Mouse (Mus musculus) retina, embryonic 14.5 days (tissue): ENCODE data around the gene Tmem176a.
"Not testable (repeated sequence)": the region's sequence is repeated elsewhere in the genome, so short reads cannot be mapped to it uniquely, and the experiment has no call there.

Experiments used
- DNase-seq: peaks from one replicate; pipeline ENCODE4 v3.0.0-alpha.2; 2015; ENCODE audit warnings: low spot score

The Tmem176a gene

DNA sequence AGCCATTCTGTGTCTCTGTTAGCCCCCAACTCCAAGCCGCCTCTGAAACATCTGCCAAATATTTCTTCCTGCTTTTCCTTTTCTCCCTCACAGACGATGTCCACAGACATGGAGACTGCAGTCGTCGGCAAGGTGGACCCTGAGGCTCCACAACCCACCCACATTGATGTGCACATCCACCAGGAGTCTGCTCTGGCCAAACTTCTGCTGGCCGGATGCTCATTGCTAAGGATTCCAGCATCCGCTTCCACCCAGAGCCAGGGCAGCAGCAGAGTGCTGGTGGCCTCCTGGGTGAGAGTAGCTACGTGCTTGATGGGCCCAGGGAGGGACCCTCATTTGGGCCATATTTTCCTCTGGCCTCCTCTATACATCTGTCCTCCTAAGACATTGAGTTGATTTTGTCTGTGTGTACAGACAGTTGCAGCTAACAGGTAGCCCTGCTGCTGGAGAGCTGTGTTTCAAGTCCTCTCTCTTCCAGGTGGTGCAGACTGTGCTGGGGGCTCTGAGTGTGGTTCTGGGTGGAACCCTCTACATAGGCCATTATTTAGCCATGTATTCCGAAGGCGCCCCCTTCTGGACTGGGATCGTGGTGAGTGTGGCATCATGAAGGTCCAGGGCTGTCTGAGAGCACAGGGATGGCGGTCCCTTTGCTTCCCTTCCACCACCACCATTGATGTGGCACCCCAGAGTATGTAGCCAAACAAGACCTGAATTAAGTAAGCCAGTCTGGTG, 1.6 kb downstream of the Tmem176a start:
- DNase-seq = peak; percentile 41

DNA sequence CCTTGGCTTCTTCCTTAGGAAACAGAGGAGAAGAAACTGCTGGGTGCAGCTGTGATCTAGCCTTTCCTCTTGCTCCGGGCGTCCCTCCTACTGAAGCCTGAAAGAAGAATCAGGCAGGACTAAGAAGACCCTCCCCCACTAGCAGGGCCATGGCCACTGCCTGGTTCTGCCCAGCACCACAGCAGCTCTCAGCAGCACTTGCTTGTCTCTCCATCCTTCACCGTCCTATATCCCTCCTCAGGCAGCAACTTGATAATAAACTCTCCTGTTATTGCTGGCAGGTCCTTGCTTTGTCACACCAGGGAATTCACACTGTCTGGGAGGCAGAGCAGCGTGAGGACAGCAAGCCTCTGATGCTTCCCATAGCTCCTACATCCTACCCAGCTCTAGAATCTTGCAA, 4.4 kb downstream of the Tmem176a start:
- DNase-seq = no peak

DNA sequence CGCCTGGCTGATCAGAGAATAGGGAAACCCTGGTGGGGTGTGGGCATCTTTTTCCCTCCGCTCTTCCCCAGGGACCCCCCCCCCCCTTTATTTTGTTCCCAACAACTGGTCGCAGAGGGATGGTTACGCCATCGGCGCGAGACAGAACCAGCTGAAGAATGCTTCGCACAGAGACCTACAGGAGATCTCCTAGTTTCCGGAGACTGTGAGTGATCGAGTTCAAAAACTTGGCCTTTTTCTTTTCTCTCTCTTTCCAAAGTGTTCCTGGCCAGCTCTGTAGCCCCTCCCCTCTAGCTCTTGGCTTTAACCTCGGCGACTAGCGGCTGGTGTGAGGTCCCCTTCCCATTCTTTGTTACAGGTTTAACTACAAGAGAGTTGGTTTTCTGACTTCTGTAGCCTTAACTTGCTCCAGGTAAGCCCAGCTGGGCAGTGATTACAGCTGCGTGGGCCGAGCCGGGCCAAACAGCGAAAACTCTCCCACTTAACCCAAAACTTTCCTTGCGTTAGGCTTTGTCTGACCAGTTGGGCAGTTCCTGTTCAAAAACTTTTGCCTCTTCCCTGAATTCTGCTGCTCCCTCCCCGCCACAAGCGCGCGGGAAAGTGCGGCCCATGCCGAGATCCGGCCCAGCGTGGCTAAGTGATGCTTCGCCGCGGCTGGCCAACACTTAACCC, 11.2 kb downstream of the Tmem176a start:
- DNase-seq = peak; percentile 68

GRCm38 (mm10) chr6:48854155-48854554, 13.4 kb downstream of the Tmem176a start:
- no peak for DNase-seq

DNA sequence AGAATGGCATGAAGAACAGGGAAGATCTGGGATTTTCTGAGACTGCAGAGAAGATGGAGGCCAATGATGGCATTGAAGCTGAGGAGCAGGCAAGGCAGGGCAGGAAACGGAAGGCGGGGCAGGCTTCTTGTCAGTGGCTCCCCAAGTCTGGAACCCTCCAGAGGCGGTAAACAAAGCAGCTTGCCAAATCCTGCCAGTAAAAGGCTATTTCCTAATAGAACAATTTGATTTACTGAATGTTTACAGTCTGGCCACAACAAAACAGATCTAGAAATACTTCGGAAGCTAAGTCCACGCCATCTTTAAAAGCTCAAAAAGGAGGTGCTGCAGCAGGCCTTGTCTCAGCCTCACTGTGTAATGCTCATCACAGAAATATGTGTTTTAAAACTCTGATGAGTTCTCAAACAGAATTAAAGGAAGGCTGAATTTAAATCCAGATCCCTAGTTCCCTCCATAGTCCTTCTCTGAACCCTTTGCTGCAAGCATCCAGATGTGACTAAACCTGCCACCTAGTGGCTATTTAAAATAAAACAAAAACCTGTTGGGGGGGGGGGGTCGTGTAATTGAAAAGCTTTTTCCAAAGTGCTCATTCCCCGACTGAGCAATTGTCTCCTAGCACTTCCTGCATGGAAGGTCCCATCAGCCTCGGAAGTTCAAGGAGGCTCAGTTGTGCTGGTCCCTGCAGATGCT, 17.0 kb downstream of the Tmem176a start:
- peak; percentile 21 for DNase-seq

GRCm38 (mm10) chr6:48860130-48860815, 19.6 kb downstream of the Tmem176a start:
- DNase-seq = peak; percentile 80

DNA sequence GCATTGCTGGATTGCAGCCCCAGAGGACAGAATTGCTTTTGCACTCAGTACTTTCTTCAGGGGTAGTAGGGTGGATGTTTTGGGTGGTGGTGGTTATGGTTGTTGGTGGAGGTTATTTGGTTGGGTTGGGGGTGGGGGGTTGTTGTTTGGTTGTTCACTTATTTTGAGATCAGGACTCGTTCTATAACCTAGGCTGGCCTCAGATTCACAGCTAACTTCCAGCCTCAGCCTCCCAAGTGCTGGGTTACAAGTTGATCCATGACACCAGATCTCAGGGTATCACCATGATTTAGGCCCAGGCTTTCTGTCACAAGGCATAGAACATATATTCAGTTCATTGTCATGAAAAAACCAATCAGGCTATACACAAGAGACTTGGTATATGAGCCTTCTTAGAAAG, 20.1 kb downstream of the Tmem176a start:
- DNase-seq = no peak

DNA sequence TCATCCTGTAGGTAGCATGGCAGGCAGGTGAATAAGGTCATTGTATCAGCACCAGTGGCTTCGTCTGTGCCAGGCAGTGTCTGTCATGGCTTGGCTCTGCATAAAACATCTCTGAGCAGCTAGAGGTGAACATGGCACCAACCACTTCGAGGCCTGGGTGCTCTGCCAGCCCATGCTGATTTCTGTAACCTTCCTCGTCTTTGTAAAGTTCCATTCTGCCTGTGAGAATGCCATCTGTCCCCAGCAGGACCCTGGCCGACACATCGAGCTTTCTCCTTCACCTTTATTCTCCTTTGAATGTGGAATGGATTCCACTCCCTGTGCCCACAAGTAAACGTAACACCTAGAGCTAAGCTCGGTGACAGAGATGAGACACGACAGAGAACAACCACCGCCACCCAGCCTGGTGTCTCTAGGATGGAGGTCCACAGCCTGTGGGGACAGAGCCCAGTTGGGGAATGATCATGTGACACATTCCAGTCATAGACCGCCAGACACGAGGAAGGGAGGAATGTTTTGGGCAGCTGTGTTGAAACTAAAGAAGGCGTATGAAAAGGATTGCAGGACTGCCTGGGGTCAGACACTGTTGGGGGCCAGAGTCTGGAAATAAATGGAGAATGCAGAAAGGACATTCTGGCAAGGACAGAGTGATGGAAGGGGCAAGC, 21.0 kb downstream of the Tmem176a start:
- no peak for DNase-seq

- DNase-seq = no peak
These were observed 22.1 kb downstream of the Tmem176a start for GRCm38 (mm10) chr6:48862816-48863215.

DNA sequence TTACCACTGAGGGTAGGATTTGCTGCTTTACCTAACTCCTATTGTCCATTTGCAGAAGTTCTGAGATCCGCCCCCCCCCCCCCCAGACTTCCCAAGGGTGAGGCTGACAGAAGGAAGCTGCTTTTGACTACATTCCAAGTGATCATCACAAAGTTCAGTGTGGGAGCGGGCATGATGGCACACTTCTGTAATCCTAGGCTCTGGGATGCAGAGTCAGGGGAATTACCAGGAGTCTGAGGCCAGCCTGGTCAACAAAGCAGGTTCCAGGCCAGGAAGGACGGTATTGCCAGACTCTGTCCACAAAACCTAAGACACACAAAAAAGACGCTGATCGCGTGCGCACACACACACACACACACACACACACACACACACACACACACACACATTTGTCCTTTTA, 22.8 kb downstream of the Tmem176a start:
- DNase-seq = no peak

DNA sequence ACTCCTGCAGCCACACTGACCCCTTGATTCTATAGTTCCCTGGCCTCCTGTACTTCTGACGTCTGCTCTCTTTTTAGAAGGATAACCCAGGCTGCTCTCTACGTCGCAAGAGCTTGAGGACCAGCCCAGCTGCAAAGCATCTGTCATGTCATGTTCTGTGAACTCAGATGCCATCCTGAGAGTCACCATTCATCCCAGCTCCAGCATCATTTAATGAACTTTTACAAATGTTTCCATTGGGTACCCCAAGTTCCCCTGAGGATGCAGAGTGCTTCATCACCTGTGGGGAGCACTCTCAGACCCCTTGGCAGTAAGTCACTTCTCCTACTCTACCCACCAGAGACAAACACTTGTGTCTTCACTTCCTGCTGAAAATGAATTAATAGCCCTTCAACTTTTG, 23.5 kb downstream of the Tmem176a start:
- no peak for DNase-seq

GRCm38 (mm10) chr6:48864723-48865122, 24.0 kb downstream of the Tmem176a start:
- no peak for DNase-seq

- no peak for DNase-seq
These were observed 24.5 kb downstream of the Tmem176a start for GRCm38 (mm10) chr6:48865152-48865745.

GRCm38 (mm10) chr6:48866355-48866950, 25.7 kb downstream of the Tmem176a start:
- not testable (repeated sequence) for DNase-seq

- DNase-seq = no peak
These were observed 26.4 kb downstream of the Tmem176a start for GRCm38 (mm10) chr6:48867158-48867557.

GRCm38 (mm10) chr6:48869774-48870173, 29.1 kb downstream of the Tmem176a start:
- DNase-seq = no peak

DNA sequence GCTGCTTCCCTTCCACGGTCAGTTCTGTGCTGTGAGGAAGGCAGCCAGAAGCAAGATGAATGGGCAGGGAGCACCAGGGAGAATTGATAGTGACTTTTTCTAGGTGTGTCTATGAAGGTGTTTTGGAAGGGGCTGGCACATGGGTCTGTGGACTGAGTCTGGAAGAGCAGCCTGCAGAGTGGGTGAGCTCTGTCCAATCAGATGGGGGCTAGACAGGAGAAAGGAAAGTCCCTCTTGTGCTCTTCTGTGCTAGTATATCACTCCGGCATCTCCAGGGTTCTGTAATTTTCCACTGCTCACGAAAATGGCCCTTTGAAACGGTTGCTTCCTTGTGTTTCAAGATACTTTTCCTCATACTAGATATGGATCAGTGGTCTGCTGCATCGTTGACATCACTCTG, 31.9 kb downstream of the Tmem176a start, which contains the start of gene Aoc1:
Aoc1 (plus strand) TSS at position 301 of the 400 bp plus-strand sequence.
- DNase-seq = no peak

GRCm38 (mm10) chr6:48874576-48874975, 33.9 kb downstream of the Tmem176a start:
- no peak for DNase-seq

DNA sequence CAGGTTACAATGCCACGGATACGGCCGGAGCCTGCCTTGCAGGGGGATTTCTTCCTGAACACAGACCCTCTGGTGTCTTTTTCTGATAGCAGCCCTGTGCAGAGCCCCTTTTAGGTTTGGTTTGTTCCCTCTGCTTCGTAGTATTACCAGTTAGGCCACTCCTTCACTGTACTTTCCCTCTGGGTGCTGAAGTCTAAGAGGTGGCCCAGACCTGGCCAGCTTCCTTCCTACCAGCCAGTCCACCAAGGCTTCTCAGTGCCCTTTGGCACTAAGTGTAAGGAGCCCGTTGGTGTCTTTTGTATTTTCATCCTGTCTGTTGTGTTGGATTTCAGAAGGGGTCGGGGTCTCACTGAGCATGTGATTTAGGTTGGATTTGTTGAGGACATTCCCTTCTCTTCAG, 34.8 kb downstream of the Tmem176a start:
- no peak for DNase-seq

- peak; percentile 49 for DNase-seq
These were observed 35.9 kb downstream of the Tmem176a start for GRCm38 (mm10) chr6:48876510-48877135.

DNA sequence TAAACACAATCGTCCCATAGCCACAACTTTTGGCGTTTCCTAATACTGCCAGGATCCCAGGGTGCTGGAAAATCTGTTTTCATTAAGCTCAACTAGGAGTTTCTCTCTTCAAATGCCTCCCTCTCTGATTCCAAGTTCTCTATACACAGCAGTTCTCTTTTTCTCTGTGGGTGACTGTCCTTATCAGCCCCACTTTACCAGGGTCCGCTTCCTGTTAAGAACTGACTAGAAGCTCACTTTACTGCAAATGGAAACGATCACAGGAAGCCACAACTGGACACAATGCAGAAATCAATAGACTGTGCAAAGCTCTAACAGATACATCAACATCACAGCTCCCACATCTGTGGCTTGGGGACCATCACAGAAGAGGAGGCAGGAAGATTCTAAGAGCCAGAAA, 53.5 kb downstream of the Tmem176a start:
- no peak for DNase-seq
